Mouse (Mus musculus) heart, postnatal 4 days (tissue): ENCODE results near the gene Rgs9. TPM values are rescaled to one million over a fixed set of nuclear protein-coding genes. Genes with fewer than 3 reads are reported as not detected.
"Not testable (repeated sequence)": the region's sequence is repeated elsewhere in the genome, so short reads cannot be mapped to it uniquely, and the experiment has no call there.

Source experiments
- DNase-seq: peaks from one replicate; pipeline ENCODE4 v3.0.0; 2021
- total RNA-seq, 2 experiments: library from RNA; stranded (reverse); gene quantifications; 2 replicates each; pipeline ENCODE4 v1.2.3; 2021

Rgs9 gene
- 1 to 10 TPM in 1 of 2 experiments, under 1 TPM in 1; 0.79 to 1.6 TPM for total RNA-seq

DNA sequence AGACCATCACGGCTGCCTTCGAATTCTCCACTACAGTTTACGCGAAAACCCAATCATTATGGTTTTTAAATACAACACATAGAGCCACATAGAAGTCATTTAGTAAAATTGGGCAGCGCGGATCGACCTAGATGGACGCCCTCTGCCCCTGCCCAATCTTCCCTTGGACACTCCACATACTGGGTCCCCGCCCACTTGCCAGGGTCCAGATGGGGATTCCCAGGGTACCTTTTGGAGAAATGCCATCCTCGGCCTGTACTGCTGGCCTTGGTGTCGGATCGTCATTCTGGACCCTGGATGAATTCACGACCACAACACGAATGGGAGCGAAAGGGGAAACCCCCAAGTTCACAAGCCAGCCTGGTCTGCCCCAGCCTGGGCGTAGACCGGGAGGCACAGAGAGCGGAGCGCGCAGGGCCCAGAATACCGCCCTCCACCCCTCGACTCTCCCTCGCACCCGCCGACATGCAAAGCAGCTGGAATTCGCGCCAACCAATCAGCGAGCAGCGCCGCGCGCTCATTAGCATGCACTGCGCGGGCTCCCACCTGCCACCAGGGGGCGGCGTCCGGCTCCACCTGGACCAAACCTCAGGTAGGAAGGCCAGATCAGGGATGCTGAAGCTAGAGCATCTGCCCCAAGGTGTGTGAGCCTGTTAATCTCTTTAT is at the start of gene Rgs9:
Gene Rgs9 (minus strand): TSS at position 420 of the 666 bp plus-strand sequence.
- DNase-seq, result peak; percentile 95

DNA sequence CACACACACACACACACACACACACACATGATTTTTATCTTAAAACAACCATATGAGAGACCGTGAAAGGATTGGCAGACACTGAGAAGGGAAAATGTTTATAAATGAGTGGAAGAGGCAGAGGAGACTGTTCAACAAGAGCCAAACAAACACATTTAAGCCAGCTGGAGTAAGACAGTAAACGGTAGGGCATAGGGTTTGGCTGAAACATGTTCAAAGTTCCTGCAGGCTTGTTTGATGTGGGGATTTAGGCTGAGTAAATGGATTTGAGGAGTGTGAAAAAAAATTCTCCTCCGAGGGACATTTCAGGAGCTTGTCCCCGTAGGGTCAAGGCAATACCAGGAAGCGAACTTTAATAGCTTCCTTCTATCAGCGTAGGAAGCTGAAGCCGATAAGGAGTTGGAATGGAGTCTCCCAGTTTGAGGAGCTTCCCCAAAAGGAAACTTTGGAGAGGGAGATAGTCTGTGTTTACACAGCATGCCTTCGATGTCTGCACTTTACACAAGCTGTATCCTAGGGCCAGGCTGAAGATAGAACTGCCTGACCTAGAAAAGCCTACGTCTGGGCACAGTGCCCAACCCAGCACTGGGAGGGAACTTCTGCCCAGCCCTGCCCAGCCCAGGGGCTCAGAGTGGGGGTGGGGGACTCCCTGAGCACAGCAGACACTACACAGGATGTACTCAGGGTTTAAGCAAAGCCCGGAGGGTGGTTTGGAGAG is 49.5 kb upstream of the Rgs9 start:
- DNase-seq, result peak; percentile 93

DNA sequence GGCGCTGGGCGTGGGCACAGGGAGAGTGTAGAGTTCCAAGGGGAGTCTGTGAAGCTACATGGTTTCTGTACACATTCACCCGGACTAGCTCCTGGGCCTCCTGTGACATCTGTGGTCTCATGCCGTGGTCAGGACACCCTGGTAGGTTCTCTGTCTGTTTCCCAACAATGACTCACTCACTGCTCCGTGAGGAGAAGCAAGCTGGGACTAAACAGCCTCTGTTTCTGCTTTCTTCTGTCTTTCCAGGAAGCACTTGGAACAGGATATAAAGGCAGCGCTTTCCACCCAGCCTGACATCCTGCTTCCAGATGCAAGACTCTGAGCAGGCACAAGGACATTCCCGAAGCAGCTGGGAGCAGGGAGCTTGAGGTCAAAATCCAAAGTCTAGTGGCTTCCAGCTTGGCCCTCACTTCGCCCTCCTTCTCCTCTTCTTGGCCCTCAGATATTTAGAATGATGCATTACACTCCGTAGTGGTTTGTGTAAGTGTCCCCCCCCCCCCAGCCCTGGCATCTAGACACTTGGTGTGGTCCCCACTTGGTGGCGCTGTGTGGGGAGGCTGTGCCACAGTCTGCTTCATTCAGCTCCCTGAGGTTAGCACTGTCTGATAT is 46.2 kb upstream of the Rgs9 start:
- peak; percentile 75 for DNase-seq

DNA sequence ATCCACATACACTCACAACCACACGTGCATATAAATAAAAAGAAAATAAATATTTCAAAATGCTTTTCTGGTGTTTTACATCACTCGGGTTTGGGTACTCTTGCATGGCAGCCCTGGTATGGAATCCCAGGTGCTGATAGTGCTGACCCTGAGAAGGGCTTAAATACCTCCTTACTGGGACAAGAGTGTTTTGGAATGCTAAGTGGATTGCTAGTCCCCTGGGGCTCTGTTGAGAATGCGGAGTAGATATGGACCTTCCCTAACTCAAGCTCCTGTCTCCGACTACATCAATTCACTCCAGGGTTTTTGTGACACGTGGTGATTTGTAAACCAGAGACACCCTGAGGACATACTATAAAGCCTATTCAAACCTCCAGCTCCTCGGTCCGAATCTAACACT is 45.6 kb upstream of the Rgs9 start:
- no peak for DNase-seq

DNA sequence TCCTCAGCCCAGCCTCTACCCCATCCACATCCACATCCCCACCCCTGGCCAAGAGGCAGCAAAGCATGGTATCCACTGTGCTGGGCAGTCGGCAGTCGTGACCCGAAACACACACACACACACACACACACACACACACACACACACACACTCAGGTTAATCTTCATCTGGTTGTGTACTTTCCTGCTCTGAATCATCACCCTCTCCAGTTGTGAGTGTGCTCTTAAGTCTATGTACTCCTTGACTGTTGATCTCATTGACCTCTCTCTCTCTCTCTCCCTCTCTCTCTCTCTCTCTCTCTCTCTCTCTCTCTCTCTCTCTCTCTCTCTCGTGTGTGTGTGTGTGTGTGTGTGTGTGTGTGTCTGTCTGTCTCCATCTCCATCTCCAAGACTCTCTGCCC is 44.7 kb upstream of the Rgs9 start:
- not testable (repeated sequence) for DNase-seq

DNA sequence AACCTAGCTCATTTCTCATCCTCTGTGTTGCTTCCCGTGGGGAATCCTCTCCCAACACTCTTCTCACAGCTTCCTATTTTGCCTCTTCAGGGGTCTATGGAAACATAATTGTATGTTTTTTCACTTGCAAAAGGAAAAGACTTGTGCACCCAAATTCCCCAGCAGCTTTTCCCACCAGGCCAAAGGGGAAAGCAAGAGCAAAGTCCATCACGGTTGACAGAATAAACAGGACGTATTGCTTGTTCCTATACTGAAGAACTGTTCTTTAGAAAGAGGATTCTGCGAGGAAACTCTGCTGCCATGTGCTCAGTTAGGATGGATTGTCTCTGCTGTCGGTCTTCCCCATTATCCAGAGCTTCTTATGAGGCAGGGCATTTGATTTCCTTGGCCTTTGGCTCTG is 42.6 kb upstream of the Rgs9 start:
- no peak for DNase-seq

DNA sequence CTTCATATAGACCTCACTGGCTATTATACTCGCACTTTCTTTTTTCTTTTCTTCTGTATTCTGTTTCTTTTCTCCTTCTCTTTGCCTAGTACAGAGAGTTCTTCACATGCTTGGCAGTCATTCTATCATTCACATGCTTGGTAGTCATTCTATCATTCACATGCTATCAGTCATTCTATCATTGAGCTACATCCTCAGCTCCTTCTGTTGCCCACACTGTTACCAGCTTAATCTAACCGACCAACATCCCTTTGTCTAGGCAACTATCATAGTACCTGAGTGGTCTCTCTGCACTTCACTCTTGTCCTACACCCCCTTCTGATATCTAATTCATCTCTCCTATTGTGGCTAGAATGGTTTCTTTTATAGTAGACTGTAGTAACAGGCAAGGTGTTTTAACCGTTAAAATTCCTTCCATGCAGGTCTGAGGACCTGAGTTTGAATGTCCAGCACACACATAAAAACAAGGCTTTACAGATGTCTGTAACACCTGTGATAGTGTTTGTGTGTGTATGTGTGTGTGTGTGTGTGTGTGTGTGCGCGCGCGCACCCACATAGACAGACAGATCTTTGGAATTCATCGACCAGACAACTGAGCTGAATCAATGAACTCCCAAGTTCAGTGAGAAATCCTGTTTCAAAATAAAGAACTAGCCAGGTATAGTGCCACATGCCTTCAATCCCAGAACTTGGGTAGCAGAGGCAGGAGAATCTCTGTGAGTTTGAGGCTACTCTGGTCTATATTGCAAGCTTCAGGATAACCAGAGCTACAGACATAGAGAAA is 41.4 kb upstream of the Rgs9 start:
- DNase-seq, result no peak

DNA sequence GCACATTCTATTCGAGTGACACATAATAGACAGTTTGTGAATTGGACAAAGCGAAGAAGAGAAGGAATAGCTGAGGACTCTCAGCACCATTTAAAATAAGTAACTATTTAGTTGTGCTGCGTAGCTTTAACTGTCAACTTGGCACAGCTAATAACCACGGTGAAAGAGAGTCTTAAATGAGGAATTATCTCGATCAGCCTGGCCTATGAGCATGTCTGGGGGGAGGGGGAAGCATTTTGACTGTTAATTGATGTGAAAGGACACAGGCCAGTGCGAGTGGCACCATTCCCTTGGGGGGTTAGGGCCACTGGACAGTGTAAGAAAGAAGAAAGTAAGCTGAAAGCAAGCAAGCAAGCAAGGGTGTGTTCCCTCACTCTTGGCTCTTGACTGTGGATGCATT is 38.0 kb upstream of the Rgs9 start:
- no peak for DNase-seq

DNA sequence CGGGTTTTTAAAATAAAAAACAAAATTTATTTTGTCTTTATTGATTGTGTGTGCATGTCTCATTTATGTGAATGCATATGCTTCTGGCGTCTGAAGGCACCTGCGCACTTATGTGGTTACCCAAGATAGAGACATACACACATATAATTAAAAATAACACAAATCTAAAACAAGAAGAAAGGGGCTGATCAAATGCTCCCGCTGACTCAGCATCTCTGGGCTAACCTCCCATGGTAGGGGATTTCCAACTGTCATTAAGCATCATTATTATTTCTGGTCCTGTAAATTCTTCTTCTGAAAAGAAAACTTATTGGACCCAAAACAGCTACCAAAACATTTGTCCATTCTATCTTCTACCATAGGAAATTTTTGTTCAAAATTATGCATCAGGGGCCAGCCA is 36.8 kb upstream of the Rgs9 start:
- no peak for DNase-seq

DNA sequence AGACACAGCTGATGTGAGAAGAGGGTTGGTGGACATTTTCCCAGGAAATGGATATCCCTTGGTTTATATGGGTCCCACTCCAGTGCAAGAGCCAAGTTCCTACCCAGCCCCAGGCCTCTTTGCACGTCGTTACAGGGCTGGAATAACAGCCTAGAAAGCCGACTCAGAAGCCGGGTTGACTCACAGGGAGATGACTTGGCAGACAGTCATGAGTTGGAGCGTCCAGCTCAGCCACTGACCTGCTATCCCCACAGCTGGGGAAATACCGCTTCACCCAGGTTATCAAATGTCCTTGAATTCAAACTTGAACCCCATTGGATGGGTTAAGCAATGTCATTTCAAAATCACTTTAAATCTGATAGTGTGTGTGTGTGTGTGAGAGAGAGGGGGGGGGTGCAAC is 34.8 kb upstream of the Rgs9 start:
- peak; percentile 30 for DNase-seq

DNA sequence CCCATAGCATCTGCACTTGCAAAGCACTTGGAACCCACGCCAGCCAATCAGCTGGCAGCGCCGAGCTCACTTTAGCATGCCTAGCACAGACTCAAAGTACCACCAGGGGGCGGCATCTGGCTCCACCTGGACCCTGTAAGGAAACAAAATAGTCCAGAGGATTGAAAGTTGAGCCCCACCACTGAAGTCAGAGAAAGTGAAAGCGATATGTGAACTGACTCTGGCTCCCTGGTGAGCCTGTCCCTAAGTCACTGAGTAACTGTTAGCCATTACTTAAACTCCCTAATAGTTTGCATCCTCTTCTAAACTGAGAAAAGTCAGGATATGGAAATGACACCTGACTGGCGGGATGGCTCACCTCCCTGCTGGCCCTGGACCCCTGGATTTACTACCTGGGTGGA is 33.5 kb upstream of the Rgs9 start:
- peak; percentile 97 for DNase-seq

DNA sequence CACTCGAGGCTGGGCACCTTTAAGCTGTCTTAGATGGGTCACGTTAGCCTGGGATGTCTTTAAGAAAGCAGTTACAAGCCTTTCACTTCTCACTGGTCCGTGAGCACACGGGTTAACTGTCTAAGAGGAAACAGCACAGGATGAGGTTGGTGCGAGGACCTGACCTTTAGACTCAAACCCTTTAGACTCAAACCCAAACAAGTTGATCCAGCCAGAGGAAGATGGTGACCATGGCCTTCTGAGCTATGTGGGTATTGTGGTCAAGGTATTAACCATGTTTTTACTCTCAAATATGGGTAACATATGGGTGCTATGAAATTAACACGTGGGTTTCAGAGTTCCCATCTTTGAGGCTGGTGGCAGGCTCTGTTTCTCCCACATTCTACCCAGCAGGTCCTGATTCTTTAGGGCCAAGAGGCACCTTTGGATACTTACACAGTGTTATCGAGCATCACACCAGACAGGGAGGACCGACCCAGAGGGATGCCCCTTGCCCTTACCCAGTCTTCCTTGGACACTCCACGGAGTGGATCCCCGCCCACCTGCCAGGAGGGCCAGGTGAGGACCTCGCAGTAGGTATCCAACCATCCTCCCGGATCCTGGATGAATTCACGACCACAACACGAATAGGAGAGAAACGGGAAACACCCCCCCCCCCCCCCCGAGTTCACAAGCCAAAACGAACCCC is 32.9 kb upstream of the Rgs9 start:
- DNase-seq, result no peak

DNA sequence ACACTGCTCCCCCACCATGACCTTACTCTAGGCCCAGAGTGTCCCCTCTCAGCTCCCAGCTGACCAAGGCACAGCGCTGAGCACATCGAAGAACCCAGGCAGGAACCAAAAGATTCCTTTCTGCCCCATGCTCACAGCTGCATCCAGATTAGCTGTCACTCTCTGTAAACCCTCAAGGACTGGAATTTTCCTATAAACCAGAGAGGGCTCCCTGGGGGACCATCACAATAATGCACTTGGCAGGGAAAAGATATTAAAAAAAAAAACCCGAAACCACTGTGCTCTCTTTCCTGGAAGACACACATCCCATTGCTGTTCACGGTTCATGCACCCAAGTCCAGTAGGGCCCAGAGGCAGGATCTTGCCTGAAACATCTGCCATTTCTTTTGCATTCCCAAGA is 31.4 kb upstream of the Rgs9 start:
- no peak for DNase-seq

DNA sequence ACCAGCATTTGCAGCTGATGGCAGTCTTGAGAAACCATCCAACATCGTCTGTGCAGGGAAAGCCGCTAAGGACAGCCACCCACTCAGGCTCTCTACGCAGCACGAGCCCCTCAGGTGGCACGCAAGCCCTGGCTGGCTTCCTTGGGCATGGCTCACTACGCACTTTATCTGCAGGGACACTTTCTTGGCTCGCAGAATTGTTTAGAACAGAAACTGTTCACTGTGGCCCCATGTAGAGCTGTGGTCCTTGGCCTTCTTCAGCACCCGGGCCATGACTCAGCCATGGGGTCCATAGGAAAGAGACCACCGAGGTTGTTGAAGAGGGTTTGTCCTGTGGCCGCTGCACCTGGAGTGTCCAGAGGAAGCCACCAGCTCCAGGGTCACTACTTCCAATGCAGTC is 30.0 kb upstream of the Rgs9 start:
- DNase-seq, result no peak

DNA sequence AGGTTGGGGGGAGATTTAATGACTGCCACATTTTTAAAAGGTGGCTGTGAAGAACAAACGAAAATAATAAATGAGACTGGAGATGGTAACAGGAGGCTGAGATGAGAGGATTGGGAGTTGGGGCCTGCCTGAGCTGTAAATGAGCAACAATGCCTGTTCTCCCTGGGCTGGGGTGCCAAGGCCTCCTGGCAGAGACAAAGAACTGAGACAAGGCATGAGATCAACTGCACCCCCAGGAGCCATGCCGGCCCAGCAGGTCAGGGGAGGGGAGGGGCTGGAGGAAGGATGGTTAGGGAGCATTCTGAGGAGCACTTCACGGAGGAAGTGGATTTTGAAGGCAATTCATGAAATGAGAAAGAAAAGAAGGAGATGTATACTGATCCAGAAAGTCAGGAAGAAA is 29.5 kb upstream of the Rgs9 start:
- no peak for DNase-seq

DNA sequence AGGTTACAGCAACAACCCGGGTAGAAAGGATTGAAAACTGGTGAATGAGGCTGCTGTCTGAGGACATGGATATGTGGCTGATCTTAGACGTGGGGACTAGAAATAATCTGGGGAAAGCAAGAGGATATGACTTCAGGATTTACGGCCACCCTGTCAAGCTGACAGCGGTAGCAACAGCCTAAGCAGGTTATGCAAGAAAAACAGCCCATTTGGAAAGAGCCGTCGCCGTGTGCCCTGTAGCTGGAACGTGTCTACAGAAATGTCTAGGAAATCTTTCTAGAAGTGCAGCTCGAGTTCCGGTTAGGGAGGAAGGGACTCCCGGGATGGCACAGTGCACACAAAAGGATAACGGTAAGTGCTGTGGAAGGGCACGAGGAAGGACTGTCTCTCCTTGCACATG is 28.3 kb upstream of the Rgs9 start:
- no peak for DNase-seq

DNA sequence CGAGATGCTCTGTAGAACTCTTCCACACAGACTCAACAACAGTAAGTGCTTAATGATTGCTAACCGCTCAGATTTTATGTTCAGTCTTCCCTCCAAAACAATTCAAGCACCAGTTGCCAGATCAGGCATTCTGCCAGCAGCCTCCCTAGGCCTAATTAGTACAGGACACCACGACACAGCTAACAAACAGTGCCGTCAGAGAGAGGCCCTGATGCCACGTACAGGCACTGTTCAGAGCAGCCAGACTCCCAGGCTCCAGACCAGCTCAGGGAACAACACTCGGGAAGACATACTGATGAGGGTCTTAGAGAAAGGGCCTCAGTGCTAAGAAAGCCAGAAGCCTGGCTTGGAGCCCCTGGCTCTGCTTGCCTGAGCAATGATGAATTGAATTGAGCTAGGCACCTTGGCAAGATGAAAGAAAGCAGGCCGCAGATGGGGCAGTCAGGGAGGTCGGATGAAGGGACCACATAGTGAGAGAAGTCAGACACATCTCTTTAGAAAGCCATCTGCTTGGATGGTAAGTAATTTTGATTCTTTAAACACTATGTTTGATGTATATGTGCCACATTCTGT is 22.5 kb upstream of the Rgs9 start:
- DNase-seq, result peak; percentile 32

DNA sequence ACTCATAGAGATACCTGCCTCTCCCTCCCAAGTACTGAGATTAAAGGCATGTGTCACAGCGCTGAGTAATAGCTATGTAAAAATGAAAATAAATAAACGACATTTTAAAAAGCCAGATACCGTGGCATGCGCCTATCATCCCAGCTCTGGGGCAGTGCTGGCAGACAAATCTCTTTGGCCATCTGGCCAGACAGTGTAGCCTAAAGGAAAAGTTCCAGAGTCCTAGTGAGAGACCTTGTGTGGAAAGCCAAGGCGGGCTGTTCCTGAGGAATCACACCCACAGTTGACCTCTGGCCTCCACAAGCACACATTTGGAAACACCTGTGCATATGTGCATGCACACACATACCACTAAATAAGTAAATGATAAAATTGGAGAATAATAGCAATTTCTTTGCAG is 22.0 kb upstream of the Rgs9 start:
- no peak for DNase-seq

DNA sequence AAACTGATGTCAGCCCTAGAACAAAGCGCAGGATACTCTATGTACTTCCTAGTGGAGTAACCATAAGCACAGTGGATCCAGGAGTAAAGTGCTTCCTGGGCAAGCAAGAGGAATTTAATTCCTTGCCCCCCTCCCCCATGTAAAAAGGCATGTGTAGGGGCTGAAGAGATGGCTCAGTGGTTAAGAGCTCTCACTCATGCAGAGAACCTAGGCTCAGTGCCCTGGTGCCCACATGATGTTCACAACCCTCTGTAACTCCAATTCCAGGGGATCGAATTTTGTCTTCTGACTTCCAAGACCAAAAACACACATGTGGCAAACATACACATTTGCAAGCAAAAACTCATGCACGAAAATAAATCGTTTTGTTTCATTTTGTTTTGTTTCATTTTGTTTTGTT is 21.5 kb upstream of the Rgs9 start:
- DNase-seq, result no peak

DNA sequence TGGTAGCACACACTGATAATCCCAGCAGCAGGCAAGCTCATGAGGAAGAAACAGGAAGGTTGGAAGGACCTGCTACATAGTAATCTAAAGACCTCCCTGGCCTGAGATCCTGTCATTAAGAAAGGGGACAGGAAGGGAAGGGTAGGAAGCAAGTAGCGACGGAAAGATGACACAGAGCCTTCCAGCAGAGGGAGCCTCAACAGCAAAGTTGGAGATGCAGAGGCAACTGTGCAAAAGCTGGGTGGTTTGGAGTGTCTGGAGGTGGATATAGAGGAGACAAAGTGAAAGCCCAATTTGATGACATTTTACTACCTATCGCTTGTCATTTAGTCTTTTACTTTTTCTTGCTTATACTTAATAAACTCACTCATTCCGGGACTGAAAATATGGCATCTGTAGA is 19.0 kb upstream of the Rgs9 start:
- peak; percentile 63 for DNase-seq

DNA sequence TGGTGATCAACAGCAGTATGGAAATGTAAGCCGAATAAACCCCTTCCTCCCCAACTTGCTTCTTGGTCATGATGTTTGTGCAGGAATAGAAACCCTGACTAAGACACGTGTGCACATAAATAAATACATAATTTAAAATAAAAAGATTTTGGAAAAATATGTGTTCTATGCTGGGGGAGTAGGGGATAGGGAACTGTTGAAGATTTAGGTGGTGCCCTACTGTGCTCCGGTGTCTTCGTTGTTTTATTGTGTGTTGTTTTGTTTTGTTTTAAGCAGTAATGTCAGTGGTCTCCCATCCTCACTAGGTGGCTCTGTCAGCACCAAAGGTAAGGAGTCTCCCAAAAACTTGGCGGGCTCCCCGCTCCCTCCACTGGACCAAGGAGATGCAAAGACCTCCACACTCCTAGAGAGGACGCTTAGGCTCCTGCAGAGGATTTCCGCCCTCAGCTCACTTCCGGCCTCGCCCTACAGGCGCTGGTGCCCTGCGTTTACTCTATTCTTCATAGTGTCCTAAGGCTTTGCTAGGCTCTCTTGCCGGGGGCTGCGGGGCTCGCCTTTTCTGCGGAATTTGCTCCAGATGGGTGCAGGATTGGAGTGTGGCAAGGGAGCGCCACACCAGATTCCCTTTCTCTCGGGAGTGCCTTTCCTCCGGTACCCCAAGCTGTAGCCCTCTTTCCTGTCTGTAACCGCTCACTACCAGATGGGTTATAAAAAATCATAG is 14.1 kb upstream of the Rgs9 start:
- peak; percentile 74 for DNase-seq

DNA sequence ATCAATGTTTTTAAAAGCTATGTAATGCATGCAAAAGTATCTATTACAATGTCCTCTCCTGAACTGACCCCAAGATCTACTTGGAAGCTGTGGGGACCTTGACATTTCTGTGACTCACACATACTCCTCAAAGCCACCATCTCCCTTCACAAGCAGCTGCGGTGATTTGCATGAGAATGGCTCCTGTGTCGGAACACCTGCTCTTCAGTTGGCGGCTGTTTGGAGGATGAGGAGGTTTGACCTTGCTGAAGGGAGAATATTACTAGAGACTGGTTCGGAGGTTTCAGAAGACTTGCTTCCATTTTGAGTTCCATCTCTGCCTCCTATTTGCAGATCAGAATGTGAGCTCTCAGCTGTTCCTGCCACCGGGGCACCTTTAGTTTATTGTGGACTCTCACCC is 7.8 kb upstream of the Rgs9 start:
- DNase-seq, result no peak
